Mouse (Mus musculus) MEL-GATA-1-ER (cell line): ENCODE data around the gene Lnx2.

ENCODE experiments used
- DNase-seq: peaks from one replicate; pipeline ENCODE4 v3.0.0-alpha.2; 2012; ENCODE audit warnings: low read depth; ENCODE audit errors: extremely low read depth

Lnx2 gene

GRCm38 (mm10) chr5:147077305-147078034, 1.1 kb upstream of the Lnx2 start:
- peak; percentile 73 for DNase-seq

- no peak for DNase-seq
Observed at GRCm38 (mm10) chr5:147076799-147077165, 396 bp upstream of the Lnx2 start, which contains the start of gene Polr1d. Polr1d (plus strand) TSS chr5:147077050.

- peak; percentile 57 for DNase-seq
Observed at GRCm38 (mm10) chr5:147075103-147076025, 1.0 kb downstream of the Lnx2 start.

GRCm38 (mm10) chr5:147073805-147074204, 2.6 kb downstream of the Lnx2 start:
- DNase-seq = no peak

GRCm38 (mm10) chr5:147071886-147072285, 4.5 kb downstream of the Lnx2 start:
- DNase-seq = no peak

GRCm38 (mm10) chr5:147070791-147071516, 5.4 kb downstream of the Lnx2 start:
- DNase-seq = no peak

- no peak for DNase-seq
Observed at GRCm38 (mm10) chr5:147068876-147069275, 7.5 kb downstream of the Lnx2 start.

GRCm38 (mm10) chr5:147066965-147067364, 9.4 kb downstream of the Lnx2 start:
- DNase-seq = no peak

GRCm38 (mm10) chr5:147066129-147066528, 10.3 kb downstream of the Lnx2 start:
- no peak for DNase-seq

- DNase-seq = peak; percentile 56
Observed at GRCm38 (mm10) chr5:147063215-147063661, 13.1 kb downstream of the Lnx2 start.

GRCm38 (mm10) chr5:147060024-147060423, 16.4 kb downstream of the Lnx2 start:
- DNase-seq = peak; percentile 90

- DNase-seq = no peak
Observed at GRCm38 (mm10) chr5:147059319-147059718, 17.1 kb downstream of the Lnx2 start.

- DNase-seq = no peak
Observed at GRCm38 (mm10) chr5:147058661-147059060, 17.7 kb downstream of the Lnx2 start.

- DNase-seq = no peak
Observed at GRCm38 (mm10) chr5:147057626-147058414, 18.6 kb downstream of the Lnx2 start.

- no peak for DNase-seq
Observed at GRCm38 (mm10) chr5:147056712-147057290, 19.6 kb downstream of the Lnx2 start.

GRCm38 (mm10) chr5:147055572-147056245, 20.7 kb downstream of the Lnx2 start:
- no peak for DNase-seq

GRCm38 (mm10) chr5:147054747-147055270, 21.6 kb downstream of the Lnx2 start:
- DNase-seq = no peak

- no peak for DNase-seq
Observed at GRCm38 (mm10) chr5:147054328-147054727, 22.1 kb downstream of the Lnx2 start.

GRCm38 (mm10) chr5:147053481-147053880, 22.9 kb downstream of the Lnx2 start:
- DNase-seq = no peak

GRCm38 (mm10) chr5:147053071-147053470, 23.3 kb downstream of the Lnx2 start:
- no peak for DNase-seq
